Mouse (Mus musculus) heart, adult 11 months (tissue): ENCODE measurements at regions not wholly inside any gene's neighbourhood (a gene's known extent, or its start where the extent isn't known, plus 50 kb on each side); places are given as distances from the start of the nearest gene placed in this dataset.

Source experiments
- DNase-seq: peaks from one replicate; pipeline ENCODE4 v3.0.0; 2022

- no peak for DNase-seq
These were observed 133.2 kb upstream of the Car8 start for GRCm38 (mm10) chr4:8372069-8372468.

- DNase-seq = peak; percentile 81
These were observed 131.9 kb upstream of the Car8 start for GRCm38 (mm10) chr4:8370786-8371185.

DNA sequence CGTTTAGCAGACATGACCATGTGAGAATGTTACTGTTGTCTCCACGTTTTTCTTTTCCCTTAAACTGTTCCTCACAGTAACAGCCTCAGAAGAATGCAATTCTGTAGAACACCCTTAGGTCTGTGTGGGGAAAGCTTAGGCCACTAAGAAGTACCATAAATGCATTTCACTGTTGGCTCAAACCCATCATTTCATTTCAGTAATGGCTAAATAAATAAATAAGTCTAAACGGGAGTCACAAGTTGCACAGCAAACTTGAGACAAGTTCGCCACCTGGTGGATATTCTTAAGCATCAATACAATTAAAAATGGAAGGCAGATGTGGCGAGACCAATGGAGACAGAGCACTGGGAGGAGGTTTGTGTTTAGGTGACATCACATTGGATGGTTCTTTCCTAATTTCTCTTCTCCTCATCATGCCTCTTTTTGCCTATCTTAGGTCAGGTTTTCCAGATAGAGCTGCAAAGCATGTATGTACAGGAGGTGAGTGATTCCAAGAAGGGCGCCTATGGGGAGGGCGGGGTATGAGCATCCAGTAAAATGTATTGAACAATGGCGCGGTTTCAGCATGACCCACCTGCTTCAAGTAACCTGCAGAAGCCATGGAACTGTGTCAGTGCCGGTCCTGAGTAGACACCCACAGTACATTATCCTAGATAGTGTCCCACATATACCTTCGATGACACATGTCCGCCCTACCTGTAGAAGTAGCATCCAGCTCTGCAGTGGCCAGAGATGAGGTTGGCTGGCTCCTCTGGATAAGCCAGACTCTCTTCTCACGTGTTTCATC, 128.8 kb upstream of the Car8 start:
- no peak for DNase-seq

GRCm38 (mm10) chr4:8366978-8367377, 128.1 kb upstream of the Car8 start:
- DNase-seq = no peak

DNA sequence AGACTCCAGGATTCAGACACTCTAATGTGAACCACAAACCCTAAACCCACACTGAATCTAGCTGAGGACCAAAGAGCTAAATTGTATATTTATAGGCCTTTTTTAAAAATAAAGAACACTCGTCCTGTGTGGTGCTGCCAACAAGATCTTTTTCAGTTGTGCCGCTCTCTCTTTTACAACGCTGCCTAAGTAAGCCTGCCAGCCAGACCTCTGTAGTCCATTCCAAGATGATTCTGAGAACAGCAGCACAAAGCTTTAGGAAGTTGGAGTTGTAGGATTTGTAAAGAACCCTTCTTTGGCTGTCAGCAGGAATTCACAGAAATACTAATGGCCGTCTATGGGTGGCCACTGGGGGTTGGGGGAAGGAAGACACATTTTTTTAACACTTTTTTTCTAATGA, 123.6 kb upstream of the Car8 start:
- DNase-seq = no peak

DNA sequence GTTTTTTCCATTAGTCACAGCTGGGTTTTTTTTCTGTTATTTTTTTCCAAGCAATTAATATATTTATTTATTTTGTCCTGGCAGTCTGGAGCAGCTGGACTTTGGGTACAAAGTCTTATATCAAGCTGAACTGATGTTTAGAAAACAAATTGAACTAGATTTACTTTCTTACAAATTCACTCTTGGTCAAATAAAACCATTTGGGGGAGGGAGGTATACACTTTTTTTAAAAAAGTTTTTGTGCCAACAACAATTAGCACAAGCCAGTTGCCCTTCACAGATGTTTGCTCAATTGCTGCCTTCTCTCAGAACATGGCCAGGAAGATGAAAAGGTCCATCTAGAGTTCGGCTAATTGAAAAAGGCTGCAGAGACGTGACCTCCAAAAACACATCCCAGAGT, 123.1 kb upstream of the Car8 start:
- DNase-seq = no peak

GRCm38 (mm10) chr4:8361305-8361704, 122.5 kb upstream of the Car8 start:
- DNase-seq = no peak

- no peak for DNase-seq
These were observed 118.6 kb upstream of the Car8 start for GRCm38 (mm10) chr4:8357443-8357842.

GRCm38 (mm10) chr4:8341928-8342327, 103.1 kb upstream of the Car8 start:
- DNase-seq = no peak

DNA sequence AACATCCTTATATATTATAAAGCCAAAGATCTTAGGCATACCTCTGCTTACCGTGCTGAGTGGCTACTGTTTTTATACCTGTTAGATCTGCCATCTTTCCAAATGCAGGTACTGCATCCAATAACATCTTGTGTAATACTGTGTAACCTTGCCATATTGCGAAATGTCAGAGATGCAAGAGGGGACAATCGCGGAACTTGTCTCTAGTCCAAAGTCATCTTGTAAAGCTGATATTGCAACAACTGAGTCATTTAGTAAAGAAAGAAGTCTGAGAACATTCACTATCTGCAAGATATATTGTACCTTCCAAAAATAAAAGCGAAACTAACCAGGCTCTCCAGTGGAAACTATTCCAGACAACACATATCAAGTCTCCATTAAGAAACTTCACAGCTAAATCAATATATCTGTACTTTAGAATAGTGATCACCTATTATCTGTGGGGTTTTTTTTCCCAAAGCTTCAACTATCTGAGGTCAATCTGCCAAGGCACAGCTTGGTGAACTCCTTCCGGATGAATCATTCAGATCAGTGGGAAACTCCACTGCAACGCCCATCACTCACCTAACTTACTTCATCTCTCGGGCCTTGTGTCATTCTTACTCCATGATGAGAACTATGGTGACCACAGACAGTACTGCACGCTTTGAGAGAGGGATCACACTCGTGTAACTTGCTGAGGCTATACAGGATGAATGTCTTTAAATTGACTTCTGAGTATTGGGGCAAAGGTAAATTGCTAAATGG, 70.6 kb upstream of the Car8 start:
- DNase-seq = no peak

DNA sequence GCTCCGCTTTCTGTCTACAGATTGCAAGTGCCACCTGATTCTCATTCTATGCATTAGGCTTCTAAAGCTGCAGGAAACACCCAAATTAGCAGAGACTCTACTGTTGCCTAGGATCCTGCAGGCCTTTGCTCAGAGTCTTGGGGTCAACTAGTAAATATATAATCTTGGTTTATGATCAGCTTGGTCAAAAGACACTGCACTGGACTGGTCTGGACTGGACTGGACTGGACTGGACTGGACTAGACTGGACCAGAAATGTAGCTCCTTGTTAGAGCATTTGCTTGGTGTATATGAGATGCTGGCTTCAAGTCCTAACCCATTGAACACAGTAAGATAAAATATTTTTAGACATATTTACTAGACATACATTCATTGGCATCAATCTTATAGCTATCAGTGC, 53.7 kb upstream of the Car8 start:
- DNase-seq = peak; percentile 44

- peak; percentile 72 for DNase-seq
These were observed 53.0 kb upstream of the Car8 start for GRCm38 (mm10) chr4:8291528-8292492.

GRCm38 (mm10) chr4:8289901-8290300, 51.1 kb upstream of the Car8 start:
- DNase-seq = peak; percentile 34
